Mouse (Mus musculus): ENCODE measurements at regions not wholly inside any gene's neighbourhood (a gene's known extent, or its start where the extent isn't known, plus 50 kb on each side); places are given as distances from the start of the nearest gene placed in this dataset.

DNA sequence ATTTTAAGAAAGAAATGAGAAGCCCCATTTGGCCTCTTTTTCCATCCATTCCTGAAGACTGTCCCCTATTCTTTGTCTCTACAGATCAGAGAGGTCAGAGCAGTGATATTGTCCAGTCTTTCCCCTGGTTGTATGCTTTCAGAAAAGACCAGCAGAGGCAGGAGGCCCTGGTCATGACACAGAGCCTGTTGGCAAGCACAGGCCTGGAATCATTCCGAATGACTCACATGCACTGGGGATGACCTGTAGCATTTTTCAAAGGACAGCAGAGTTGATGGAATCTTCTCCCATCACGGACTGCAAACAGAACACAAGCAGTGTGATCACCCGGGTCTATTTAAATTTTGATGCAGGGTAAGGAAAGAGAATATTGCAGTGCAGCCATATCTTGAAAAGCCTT, 50.2 kb upstream of the Nxt1 start:
- Histone ChIP-seq H3K27me3 (no peaks in the 10 kb centered on the region), H3K4me3 (no peak overlapping the region), H3K36me3 (no peaks in the 10 kb centered on the region), H3K27ac (no peak overlapping the region), H3K9ac (no peak overlapping the region), H3K4me2 (no peak overlapping the region), H3K4me1 (no peaks in the 10 kb centered on the region), H3K9me3 (no peaks in the 10 kb centered on the region)
- no peak for ATAC-seq (ENCODE audit: insufficient number of reproducible peaks, insufficient read depth, low FRiP score, low TSS enrichment, low read depth)
- 72% methylated on average over 3 of the region's 3 CpGs for WGBS

DNA sequence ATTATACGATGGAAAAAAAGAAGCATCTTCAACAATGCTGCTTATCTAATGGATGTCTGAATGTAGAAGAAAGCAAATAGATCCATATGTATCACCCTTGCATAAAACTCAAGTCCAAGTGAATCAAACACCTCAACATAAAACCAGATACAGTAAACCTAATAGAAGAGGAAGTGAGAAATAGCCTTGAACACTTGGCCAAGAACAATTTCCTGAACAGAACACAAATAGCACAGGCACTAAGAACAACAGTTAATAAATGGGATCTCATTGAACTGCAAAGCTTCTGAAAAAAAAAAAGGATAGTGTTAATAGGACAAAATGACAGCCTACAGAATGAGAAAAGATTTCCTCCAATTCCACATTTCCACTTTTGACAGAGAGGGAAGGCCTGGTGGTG, 60.5 kb upstream of the Nxt1 start:
- no peak for ATAC-seq (ENCODE audit: insufficient number of reproducible peaks, insufficient read depth, low FRiP score, low TSS enrichment, low read depth)
- Histone ChIP-seq H3K9me3 (no peaks in the 10 kb centered on the region), H3K36me3 (no peaks in the 10 kb centered on the region), H3K27me3 (no peaks in the 10 kb centered on the region), H3K9ac (no peak overlapping the region), H3K27ac (no peak overlapping the region), H3K4me2 (no peak overlapping the region), H3K4me1 (no peaks in the 10 kb centered on the region), H3K4me3 (no peak overlapping the region)
- WGBS = 74% methylated on average over 1 of the region's 1 CpGs

DNA sequence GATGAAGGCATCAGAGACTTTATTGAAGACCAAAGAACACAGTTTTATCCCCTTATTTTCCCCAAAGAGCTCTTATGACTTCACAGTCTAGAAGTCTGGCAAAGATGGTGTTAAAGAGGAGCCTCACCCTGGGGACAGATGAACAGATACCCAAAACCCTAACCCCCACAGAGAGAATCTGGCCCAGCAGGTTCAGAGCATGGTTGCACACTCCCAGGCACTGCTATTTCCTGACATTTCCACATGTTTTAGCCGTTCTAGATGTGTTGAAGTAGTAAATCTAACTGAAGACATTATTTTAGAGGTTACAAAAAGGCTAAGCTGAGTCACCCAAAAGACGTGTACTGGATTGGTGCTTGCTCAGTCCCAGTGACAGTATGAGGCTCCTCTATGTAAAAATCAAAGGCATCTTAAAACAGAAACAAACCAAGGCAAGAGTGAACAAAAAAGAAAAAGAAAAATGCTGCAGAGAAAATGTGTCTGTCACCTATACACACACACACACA, 66.9 kb upstream of the Nxt1 start:
- no peaks in the 10 kb centered on the region for H3K36me3 ChIP-seq
- no peak overlapping the region for H3K27ac ChIP-seq
- H3K4me2 ChIP-seq = no peak overlapping the region
- H3K4me1 ChIP-seq = no peaks in the 10 kb centered on the region
- H3K4me3 ChIP-seq = no peak overlapping the region
- H3K9me3 ChIP-seq = no peaks in the 10 kb centered on the region
- ATAC-seq (ENCODE audit: insufficient number of reproducible peaks, insufficient read depth, low FRiP score, low TSS enrichment, low read depth) = no peak
- 50% methylated on average over 2 of the region's 2 CpGs for WGBS
- no peaks in the 10 kb centered on the region for H3K27me3 ChIP-seq
- H3K9ac ChIP-seq = no peak overlapping the region

DNA sequence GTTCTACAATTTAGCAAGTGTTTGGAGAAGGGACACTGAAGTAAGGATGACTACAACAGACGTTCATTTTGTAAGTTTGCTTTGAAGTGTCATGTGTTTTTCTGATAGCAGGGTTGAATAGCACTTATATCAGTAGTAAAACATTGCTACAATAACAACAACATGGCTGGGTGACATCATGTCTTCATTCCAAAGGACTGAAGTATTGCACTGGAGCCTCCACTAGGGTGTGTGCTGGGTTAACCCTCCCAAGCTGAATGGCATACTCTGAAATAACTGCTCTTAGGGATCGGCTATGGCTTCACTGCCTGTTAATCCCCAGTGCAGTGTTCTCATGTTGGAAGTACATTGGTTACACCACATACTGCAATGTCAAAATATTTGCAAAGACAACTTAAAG, 68.5 kb upstream of the Nxt1 start:
- no peak for ATAC-seq (ENCODE audit: insufficient number of reproducible peaks, insufficient read depth, low FRiP score, low TSS enrichment, low read depth)
- Histone ChIP-seq H3K9me3 (no peaks in the 10 kb centered on the region), H3K27me3 (no peaks in the 10 kb centered on the region), H3K27ac (no peak overlapping the region), H3K9ac (no peak overlapping the region), H3K4me2 (no peak overlapping the region), H3K36me3 (no peaks in the 10 kb centered on the region), H3K4me1 (no peaks in the 10 kb centered on the region), H3K4me3 (no peak overlapping the region)
- 68% methylated on average over 2 of the region's 2 CpGs for WGBS

DNA sequence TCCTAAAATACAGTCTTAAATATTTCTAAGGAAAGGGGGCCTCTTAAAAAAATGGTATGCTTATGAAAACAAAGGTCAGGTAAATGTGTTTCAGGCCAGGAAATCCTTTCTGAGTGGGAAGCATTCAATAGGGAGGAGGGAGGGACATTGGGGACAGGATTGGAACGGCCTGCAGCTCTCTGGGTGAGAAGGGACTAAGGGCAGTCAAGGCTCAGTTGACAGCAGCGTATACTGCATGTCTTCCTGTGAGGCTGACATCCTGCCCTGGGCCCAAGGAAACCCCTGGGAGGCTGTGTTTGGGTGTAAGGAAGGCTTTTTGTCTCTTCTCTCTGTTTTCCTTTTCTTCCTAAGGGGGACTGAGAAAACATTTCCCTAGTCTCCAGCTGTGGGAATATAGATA, 69.1 kb upstream of the Nxt1 start:
- no peak for ATAC-seq (ENCODE audit: insufficient number of reproducible peaks, insufficient read depth, low FRiP score, low TSS enrichment, low read depth)
- no peak overlapping the region for H3K4me3 ChIP-seq
- H3K36me3 ChIP-seq = no peaks in the 10 kb centered on the region
- no peaks in the 10 kb centered on the region for H3K27me3 ChIP-seq
- H3K9me3 ChIP-seq = no peaks in the 10 kb centered on the region
- no peak overlapping the region for H3K4me2 ChIP-seq
- no peaks in the 10 kb centered on the region for H3K4me1 ChIP-seq
- no peak overlapping the region for H3K9ac ChIP-seq
- 34% methylated on average over 2 of the region's 2 CpGs for WGBS
- no peak overlapping the region for H3K27ac ChIP-seq

DNA sequence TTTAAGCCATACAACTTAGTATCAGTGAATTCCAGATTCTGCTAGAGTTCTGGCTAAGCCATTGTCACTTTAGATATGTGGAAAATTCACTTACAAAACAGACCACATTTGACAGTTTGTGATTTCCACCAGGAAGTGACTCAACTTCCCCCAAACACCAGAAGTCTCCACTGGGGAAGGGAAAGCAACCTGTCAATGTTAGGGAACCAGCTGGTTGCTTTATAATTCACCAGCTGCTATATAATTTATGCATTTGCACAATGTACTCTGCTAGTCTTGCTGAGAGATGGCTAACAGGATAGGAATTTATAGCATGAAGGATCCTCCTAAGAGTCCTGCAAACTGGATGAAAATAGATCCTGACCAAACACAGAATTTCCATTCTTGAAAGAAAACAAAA, 72.9 kb upstream of the Nxt1 start:
- no peaks in the 10 kb centered on the region for H3K27me3 ChIP-seq
- H3K4me2 ChIP-seq = no peak overlapping the region
- no peak overlapping the region for H3K27ac ChIP-seq
- no peaks in the 10 kb centered on the region for H3K36me3 ChIP-seq
- no peak overlapping the region for H3K4me3 ChIP-seq
- no peaks in the 10 kb centered on the region for H3K4me1 ChIP-seq
- H3K9ac ChIP-seq = no peak overlapping the region
- no peaks in the 10 kb centered on the region for H3K9me3 ChIP-seq
- no peak for ATAC-seq (ENCODE audit: insufficient number of reproducible peaks, insufficient read depth, low FRiP score, low TSS enrichment, low read depth)

DNA sequence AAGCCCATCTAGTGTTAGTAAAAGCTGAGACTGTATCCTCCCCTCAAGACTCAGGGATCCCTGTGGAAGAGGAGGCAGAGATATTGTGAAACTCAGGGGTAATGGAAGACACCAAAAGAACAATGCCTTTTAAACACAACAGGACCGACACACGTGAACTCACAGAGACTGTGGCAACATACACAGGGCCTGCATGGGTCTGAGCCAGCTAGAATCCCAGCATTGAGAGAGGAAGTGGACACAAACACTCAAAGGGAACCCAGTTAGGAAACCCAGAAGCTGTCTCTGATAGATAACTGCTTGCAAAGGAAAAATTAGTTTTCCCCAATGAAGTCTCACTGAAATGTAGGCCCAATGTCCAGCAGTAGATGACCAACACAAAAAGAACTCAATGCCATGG, 75.4 kb upstream of the Nxt1 start:
- WGBS = 90% methylated on average over 2 of the region's 2 CpGs
- Histone ChIP-seq H3K9me3 (no peaks in the 10 kb centered on the region), H3K36me3 (no peaks in the 10 kb centered on the region), H3K9ac (no peak overlapping the region), H3K4me2 (no peak overlapping the region), H3K27me3 (no peaks in the 10 kb centered on the region), H3K4me3 (no peak overlapping the region), H3K27ac (no peak overlapping the region), H3K4me1 (no peaks in the 10 kb centered on the region)
- no peak for ATAC-seq (ENCODE audit: insufficient number of reproducible peaks, insufficient read depth, low FRiP score, low TSS enrichment, low read depth)

DNA sequence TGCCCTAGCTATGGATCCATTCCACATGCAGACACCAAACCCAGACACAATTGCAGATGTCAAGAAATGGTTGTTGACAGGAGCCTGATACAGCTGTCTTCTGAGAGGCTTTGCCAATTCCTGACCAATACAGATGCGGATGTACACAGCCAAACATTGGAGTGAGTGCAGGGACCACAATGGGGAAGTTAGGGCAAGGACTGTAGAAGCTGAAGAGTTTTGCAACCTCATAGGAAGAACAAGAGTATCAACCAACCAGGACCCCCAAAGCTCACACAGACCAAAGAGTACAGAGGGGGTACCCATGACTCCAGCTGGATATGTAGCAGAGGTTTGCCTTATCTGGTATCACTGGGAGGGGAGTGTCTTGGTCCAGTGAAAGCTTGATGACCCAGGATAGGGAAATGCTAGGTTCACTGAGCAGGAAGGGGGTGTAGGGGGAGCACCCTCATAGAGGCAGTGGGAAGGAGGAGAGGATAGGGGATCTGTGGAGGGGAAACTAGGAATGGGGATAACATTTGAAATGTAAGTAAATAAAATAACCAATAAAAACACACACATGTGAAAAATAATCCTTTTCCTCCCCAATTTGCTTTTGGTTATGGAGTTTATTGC, 86.6 kb upstream of the Nxt1 start:
- no peaks in the 10 kb centered on the region for H3K9me3 ChIP-seq
- H3K4me2 ChIP-seq = no peak overlapping the region
- 74% methylated on average over 1 of the region's 1 CpGs for WGBS
- no peaks in the 10 kb centered on the region for H3K36me3 ChIP-seq
- ATAC-seq (ENCODE audit: insufficient number of reproducible peaks, insufficient read depth, low FRiP score, low TSS enrichment, low read depth) = no peak
- H3K27ac ChIP-seq = no peak overlapping the region
- no peaks in the 10 kb centered on the region for H3K4me1 ChIP-seq
- H3K9ac ChIP-seq = no peak overlapping the region
- H3K27me3 ChIP-seq = no peaks in the 10 kb centered on the region
- H3K4me3 ChIP-seq = no peak overlapping the region

DNA sequence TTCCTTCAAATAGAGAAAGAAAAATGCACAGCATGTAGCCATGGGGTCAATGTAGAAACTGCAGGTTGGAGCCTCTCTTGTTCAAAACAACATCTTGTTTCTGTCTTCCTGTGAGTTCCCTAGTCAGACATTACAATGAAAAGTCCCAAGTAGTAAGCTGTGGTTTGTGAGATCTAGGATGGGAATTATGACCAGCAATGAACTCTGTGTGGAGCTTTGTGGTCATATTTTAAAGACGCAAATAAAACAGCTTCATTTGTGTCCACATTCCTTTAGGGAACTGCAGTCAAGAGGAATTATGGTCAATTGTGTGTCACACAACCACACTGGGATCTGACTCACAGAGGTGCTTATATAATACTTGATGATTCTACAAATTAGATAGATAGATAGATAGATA, 90.2 kb upstream of the Nxt1 start:
- H3K4me1 ChIP-seq = no peaks in the 10 kb centered on the region
- H3K27me3 ChIP-seq = 0 out of 2 replicates have a peak, but pooled peaks cover 4% of the 10 kb centered on the region
- no peak overlapping the region for H3K4me2 ChIP-seq
- no peaks in the 10 kb centered on the region for H3K36me3 ChIP-seq
- 89% methylated on average over 1 of the region's 1 CpGs for WGBS
- H3K27ac ChIP-seq = no peak overlapping the region
- H3K9ac ChIP-seq = no peak overlapping the region
- H3K4me3 ChIP-seq = no peak overlapping the region
- no peak for ATAC-seq (ENCODE audit: insufficient number of reproducible peaks, insufficient read depth, low FRiP score, low TSS enrichment, low read depth)
- no peaks in the 10 kb centered on the region for H3K9me3 ChIP-seq

DNA sequence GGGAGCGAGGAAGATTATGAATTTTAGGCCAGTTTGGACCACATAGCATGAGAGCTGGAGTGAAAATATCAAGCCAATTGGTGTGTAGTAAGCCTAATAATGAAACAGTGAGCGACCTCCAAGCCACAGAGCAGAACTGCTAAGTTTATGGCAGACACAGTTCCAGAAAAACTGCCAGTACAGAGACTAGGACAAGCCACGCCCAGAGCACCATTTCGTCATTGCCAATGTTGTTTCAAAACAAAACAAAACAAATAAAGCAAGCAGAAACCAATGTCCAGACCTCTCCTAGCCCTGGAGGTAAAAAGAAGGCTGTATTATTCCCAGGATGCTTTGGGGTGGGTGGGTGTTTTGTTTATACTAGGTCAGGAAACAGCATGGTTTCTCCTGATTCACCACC, 90.7 kb upstream of the Nxt1 start:
- no peak overlapping the region for H3K9ac ChIP-seq
- no peaks in the 10 kb centered on the region for H3K4me1 ChIP-seq
- no peaks in the 10 kb centered on the region for H3K36me3 ChIP-seq
- 0 out of 2 replicates have a peak, but pooled peaks cover 4% of the 10 kb centered on the region for H3K27me3 ChIP-seq
- 77% methylated on average over 4 of the region's 4 CpGs for WGBS
- ATAC-seq (ENCODE audit: insufficient number of reproducible peaks, insufficient read depth, low FRiP score, low TSS enrichment, low read depth) = no peak
- no peaks in the 10 kb centered on the region for H3K9me3 ChIP-seq
- no peak overlapping the region for H3K27ac ChIP-seq
- no peak overlapping the region for H3K4me2 ChIP-seq
- no peak overlapping the region for H3K4me3 ChIP-seq

DNA sequence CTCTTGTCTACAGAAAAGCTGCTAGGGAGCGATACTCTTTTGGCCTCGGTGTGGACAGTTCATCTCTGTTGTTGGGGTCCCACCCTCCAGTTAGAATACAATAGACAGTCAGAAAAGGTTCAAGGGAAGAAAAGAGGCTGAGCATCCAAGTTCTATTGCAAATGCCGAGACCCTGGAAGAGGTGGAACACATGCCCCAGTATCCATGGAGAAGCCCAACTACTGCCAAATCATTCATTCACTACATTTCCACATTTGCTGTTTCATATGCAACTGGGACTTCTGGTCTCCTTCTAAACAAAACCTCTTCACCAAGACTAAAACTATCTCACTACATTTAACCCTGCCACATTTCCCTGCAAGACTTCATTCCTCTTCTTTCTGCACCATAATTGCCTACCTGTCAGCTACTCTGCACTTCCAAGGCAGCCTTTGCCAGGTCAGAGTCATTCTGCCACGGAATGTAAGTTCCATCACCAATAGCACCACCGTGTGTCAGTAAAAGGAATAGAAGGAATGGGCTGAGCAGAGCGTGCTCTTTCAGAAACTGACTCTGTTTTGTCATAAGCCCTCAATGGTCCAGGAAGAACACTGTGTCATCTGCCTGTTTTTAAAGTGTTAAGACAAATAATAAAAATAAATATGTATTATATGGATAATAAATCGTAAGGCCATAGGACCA, 92.0 kb upstream of the Nxt1 start:
- Histone ChIP-seq H3K27ac (no peak overlapping the region), H3K4me3 (no peak overlapping the region), H3K4me2 (no peak overlapping the region), H3K36me3 (no peaks in the 10 kb centered on the region), H3K9me3 (no peaks in the 10 kb centered on the region), H3K4me1 (no peaks in the 10 kb centered on the region), H3K9ac (no peak overlapping the region), H3K27me3 (peaks cover 7% of the 10 kb centered on the region; the same call in 1 of the 2 replicates)
- no peak for ATAC-seq (ENCODE audit: insufficient number of reproducible peaks, insufficient read depth, low FRiP score, low TSS enrichment, low read depth)
- WGBS = 44% methylated on average over 7 of the region's 7 CpGs

DNA sequence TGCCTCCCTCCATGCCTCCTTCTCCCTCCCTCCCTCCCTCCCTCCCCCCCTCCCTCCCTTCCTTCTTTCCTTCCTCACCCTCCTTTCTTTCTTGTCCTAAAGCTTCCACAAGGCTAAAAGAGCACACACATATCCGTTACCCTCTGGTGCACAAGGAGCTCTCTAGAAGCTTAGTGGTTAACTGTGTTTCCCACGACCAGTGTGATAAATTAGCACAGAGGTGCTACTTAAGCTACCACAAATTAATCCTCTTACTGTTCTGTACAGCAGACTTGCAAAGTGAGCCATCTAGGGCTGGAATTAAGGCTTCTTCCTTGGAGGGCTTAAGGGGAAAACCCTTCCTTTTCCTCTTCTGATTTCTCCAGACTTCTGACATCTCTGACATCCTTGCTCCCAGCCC, 92.8 kb upstream of the Nxt1 start:
- 39% methylated on average over 2 of the region's 2 CpGs for WGBS
- peaks cover 8% of the 10 kb centered on the region; the same call in 1 of the 2 replicates for H3K27me3 ChIP-seq
- no peak overlapping the region for H3K9ac ChIP-seq
- H3K36me3 ChIP-seq = no peaks in the 10 kb centered on the region
- no peaks in the 10 kb centered on the region for H3K4me1 ChIP-seq
- no peak overlapping the region for H3K27ac ChIP-seq
- no peak for ATAC-seq (ENCODE audit: insufficient number of reproducible peaks, insufficient read depth, low FRiP score, low TSS enrichment, low read depth)
- no peak overlapping the region for H3K4me3 ChIP-seq
- H3K9me3 ChIP-seq = no peaks in the 10 kb centered on the region
- no peak overlapping the region for H3K4me2 ChIP-seq

Measured in embryonic facial prominence, embryonic 13.5 days (tissue).